Mouse (Mus musculus): Measurements from ENCODE around the gene Pskh1. TPM values are rescaled to one million over a fixed set of nuclear protein-coding genes. Genes with fewer than 3 reads are reported as not detected.

The Pskh1 gene
- polyA plus RNA-seq, 1 experiment from 2014 or later = 31.7 TPM

DNA sequence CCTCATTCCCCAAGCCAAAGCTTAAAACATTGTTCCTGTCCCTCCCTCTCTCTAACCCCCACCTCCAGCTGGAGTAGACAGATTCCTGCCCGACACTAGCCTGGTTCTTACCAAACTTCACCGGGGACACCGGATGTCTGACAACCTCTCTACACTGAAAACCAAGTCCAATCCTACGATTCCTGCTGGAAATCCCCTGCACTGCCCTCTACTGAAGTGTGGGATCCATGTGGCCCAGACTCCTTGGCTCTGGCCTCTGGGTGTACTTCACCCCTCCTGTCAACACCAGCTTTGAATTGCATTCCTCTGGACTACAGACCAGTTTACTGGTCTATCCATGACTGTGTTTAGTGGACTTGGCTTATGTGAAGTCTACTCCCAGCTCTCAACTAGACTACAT lies 56.3 kb downstream of the Pskh1 start:
- Histone ChIP-seq H3K9me3 (ENCODE audit: control insufficient read depth, low read length) (no peaks in the 10 kb centered on the region), H3K27me3 (replicated peaks; ENCODE audit: control insufficient read depth, insufficient read depth, low read length) (no peaks in the 10 kb centered on the region), H3K4me3 (ENCODE audit: low read depth, low read length) (no peak overlapping the region), H3K36me3 (ENCODE audit: control insufficient read depth, insufficient read depth, low read length) (peaks cover 67% of the 10 kb centered on the region), H3K4me2 (ENCODE audit: low read length) (no peak overlapping the region), H3K27ac (ENCODE audit: low read depth) (no peak overlapping the region), H3K4me1 (replicated peaks; ENCODE audit: control insufficient read depth, insufficient read depth, low read length) (no peaks in the 10 kb centered on the region), H3K9ac (ENCODE audit: low read length) (no peak overlapping the region)
- no peak for ATAC-seq (replicated peaks; ENCODE audit: low FRiP score, low TSS enrichment, low read depth)
- no peak for DNase-seq (ENCODE audit: low spot score)
- 92% methylated on average over 4 of the region's 4 CpGs for WGBS

GRCm38 (mm10) chr8:105957813-105958212 lies 57.6 kb downstream of the Pskh1 start:
- no peak overlapping the region for H3K4me3 ChIP-seq (ENCODE audit: low read depth, low read length)
- no peaks in the 10 kb centered on the region for H3K4me1 ChIP-seq (replicated peaks; ENCODE audit: control insufficient read depth, insufficient read depth, low read length)
- H3K9ac ChIP-seq (ENCODE audit: low read length) = no peak overlapping the region
- DNase-seq (ENCODE audit: low spot score) (no peak), ATAC-seq (replicated peaks; ENCODE audit: low FRiP score, low TSS enrichment, low read depth) (no peak)
- no peak overlapping the region for H3K27ac ChIP-seq (ENCODE audit: low read depth)
- WGBS = 73% methylated on average over 3 of the region's 4 CpGs
- H3K27me3 ChIP-seq (replicated peaks; ENCODE audit: control insufficient read depth, insufficient read depth, low read length) = no peaks in the 10 kb centered on the region
- H3K9me3 ChIP-seq (ENCODE audit: control insufficient read depth, low read length) = no peaks in the 10 kb centered on the region
- H3K36me3 ChIP-seq (ENCODE audit: control insufficient read depth, insufficient read depth, low read length) = peaks cover 57% of the 10 kb centered on the region
- no peak overlapping the region for H3K4me2 ChIP-seq (ENCODE audit: low read length)

DNA sequence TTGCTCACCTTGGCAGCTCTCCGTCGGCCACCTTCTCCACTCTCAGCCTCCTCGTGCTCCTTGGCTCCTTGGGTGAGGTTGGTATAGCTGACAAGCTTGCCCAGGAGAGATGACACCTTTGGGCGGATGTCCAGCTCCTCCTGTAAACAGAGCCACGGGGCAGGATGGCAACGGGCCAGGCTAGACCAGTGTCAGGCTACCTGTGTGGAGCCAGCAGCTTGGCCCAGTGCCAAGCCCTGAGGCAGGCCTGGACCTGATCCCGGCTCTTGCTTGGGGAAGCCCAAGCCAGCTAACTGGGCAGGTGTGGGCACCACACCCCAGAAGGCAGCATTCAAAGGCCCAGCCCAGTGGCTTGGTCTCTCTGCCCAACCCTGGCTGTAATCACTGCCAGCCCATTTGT lies 59.1 kb downstream of the Pskh1 start:
- no peak overlapping the region for H3K4me2 ChIP-seq (ENCODE audit: low read length)
- no peaks in the 10 kb centered on the region for H3K9me3 ChIP-seq (ENCODE audit: control insufficient read depth, low read length)
- no peak overlapping the region for H3K4me3 ChIP-seq (ENCODE audit: low read depth, low read length)
- WGBS = 85% methylated on average over 7 of the region's 7 CpGs
- H3K27ac ChIP-seq (ENCODE audit: low read depth) = no peak overlapping the region
- ATAC-seq (replicated peaks; ENCODE audit: low FRiP score, low TSS enrichment, low read depth) (no peak), DNase-seq (ENCODE audit: low spot score) (no peak)
- no peaks in the 10 kb centered on the region for H3K27me3 ChIP-seq (replicated peaks; ENCODE audit: control insufficient read depth, insufficient read depth, low read length)
- H3K36me3 ChIP-seq (ENCODE audit: control insufficient read depth, insufficient read depth, low read length) = peaks cover 42% of the 10 kb centered on the region
- H3K9ac ChIP-seq (ENCODE audit: low read length) = no peak overlapping the region
- H3K4me1 ChIP-seq (replicated peaks; ENCODE audit: control insufficient read depth, insufficient read depth, low read length) = peaks cover 6% of the 10 kb centered on the region

DNA sequence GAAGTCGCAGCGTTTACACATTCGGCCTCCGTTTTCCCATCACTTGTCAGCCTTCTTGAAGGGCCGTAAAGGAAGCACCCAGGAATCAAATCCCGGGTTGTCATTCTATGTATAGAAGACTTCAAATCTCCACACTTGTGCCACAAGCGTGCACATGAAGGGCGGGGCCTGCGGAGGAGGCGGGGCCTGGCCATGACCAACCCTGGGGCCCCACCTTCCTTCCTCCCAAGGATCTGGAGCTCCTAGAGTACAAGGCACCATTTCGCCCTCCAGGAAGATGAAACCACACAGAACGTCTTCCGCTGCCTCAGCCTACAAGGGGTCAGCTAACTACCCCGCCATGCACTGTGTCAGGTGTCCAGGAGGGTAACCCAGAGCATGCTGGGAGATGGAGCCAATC lies 60.9 kb downstream of the Pskh1 start:
- Histone ChIP-seq H3K27ac (ENCODE audit: low read depth) (no peak overlapping the region), H3K27me3 (replicated peaks; ENCODE audit: control insufficient read depth, insufficient read depth, low read length) (no peaks in the 10 kb centered on the region), H3K36me3 (ENCODE audit: control insufficient read depth, insufficient read depth, low read length) (peaks cover 29% of the 10 kb centered on the region), H3K9ac (ENCODE audit: low read length) (no peak overlapping the region), H3K4me3 (ENCODE audit: low read depth, low read length) (no peak overlapping the region), H3K9me3 (ENCODE audit: control insufficient read depth, low read length) (no peaks in the 10 kb centered on the region), H3K4me1 (replicated peaks; ENCODE audit: control insufficient read depth, insufficient read depth, low read length) (peaks cover 9% of the 10 kb centered on the region), H3K4me2 (ENCODE audit: low read length) (no peak overlapping the region)
- DNase-seq (ENCODE audit: low spot score) (no peak), ATAC-seq (replicated peaks; ENCODE audit: low FRiP score, low TSS enrichment, low read depth) (no peak)
- WGBS = 77% methylated on average over 14 of the region's 14 CpGs

DNA sequence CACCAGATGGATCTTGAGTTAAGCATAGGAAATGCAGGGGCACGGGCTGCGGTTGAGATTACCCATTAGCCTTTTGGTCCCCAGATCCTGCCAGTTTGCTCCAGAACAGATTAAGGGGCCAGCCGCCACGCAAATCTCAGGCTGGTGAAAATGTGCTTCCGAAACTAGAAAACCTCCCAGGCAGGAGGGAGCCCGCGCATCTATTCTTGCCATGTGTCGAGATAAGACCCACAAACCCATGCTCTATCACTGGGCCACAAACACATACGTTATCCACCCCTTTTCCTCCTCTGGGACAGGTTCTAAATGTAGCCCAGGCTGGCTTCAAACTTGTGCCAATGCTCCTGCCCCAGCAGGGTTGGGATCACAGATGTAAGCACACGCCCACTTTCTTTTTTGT lies 61.3 kb downstream of the Pskh1 start:
- no peaks in the 10 kb centered on the region for H3K9me3 ChIP-seq (ENCODE audit: control insufficient read depth, low read length)
- H3K4me1 ChIP-seq (replicated peaks; ENCODE audit: control insufficient read depth, insufficient read depth, low read length) = peaks cover 13% of the 10 kb centered on the region
- H3K27me3 ChIP-seq (replicated peaks; ENCODE audit: control insufficient read depth, insufficient read depth, low read length) = no peaks in the 10 kb centered on the region
- no peak overlapping the region for H3K9ac ChIP-seq (ENCODE audit: low read length)
- H3K4me3 ChIP-seq (ENCODE audit: low read depth, low read length) = no peak overlapping the region
- WGBS = 86% methylated on average over 10 of the region's 10 CpGs
- H3K36me3 ChIP-seq (ENCODE audit: control insufficient read depth, insufficient read depth, low read length) = peaks cover 24% of the 10 kb centered on the region
- H3K27ac ChIP-seq (ENCODE audit: low read depth) = no peak overlapping the region
- no peak overlapping the region for H3K4me2 ChIP-seq (ENCODE audit: low read length)
- DNase-seq (ENCODE audit: low spot score) (no peak), ATAC-seq (replicated peaks; ENCODE audit: low FRiP score, low TSS enrichment, low read depth) (no peak)

- Histone ChIP-seq H3K27ac (ENCODE audit: low read depth) (no peak overlapping the region), H3K27me3 (replicated peaks; ENCODE audit: control insufficient read depth, insufficient read depth, low read length) (no peaks in the 10 kb centered on the region), H3K4me2 (ENCODE audit: low read length) (peak overlapping the region; percentile 66), H3K4me3 (ENCODE audit: low read depth, low read length) (peak overlapping the region; percentile 78), H3K36me3 (ENCODE audit: control insufficient read depth, insufficient read depth, low read length) (peaks cover 9% of the 10 kb centered on the region; the same call in 1 of the 2 replicates), H3K9ac (ENCODE audit: low read length) (peak overlapping the region; percentile 91), H3K9me3 (ENCODE audit: control insufficient read depth, low read length) (no peaks in the 10 kb centered on the region), H3K4me1 (replicated peaks; ENCODE audit: control insufficient read depth, insufficient read depth, low read length) (peaks cover 18% of the 10 kb centered on the region)
- ATAC-seq (replicated peaks; ENCODE audit: low FRiP score, low TSS enrichment, low read depth) = no peak
- peak; percentile 55 for DNase-seq (ENCODE audit: low spot score)
- WGBS = 56% methylated on average over 12 of the region's 12 CpGs
Observed at GRCm38 (mm10) chr8:105964506-105965265, 64.4 kb downstream of the Pskh1 start.

DNA sequence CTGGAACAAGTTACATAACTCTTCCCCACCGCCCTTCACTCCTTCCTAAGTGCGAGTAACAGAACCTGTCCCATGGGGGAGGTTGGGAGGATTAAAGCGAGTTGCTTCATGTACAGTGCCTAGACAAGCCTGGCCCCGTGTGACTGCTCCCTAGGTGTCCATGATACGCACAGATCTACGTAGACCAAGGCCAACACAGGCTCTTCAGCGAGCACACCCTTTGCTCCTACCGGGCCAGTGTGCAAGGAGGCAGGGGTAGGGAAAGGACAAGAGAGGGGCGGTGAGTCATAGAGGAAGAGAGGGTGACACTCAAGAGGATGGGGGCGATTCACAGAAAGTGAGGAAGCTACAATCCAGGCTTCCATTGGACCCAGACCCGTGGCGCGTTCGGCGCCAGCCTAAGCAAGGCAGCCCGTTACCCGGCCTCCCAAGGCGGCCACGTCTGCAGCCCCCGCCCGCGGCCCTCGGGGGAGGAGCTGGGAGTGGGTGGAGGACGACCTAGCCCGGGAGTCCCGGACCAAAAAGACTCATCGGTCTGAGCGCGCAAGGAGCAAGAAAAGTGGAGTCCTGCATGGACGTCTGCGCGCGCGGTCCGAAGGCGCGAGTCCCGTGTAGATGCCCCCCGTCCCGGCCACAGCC lies 65.1 kb downstream of the Pskh1 start:
- peak; percentile 74 for ATAC-seq (replicated peaks; ENCODE audit: low FRiP score, low TSS enrichment, low read depth)
- Histone ChIP-seq H3K4me1 (replicated peaks; ENCODE audit: control insufficient read depth, insufficient read depth, low read length) (peaks cover 18% of the 10 kb centered on the region), H3K9ac (ENCODE audit: low read length) (peak overlapping the region; percentile 91), H3K36me3 (ENCODE audit: control insufficient read depth, insufficient read depth, low read length) (peaks cover 3% of the 10 kb centered on the region; the same call in 1 of the 2 replicates), H3K27ac (ENCODE audit: low read depth) (peak overlapping the region; percentile 92), H3K4me2 (ENCODE audit: low read length) (peak overlapping the region; percentile 66), H3K4me3 (ENCODE audit: low read depth, low read length) (peak overlapping the region; percentile 78), H3K27me3 (replicated peaks; ENCODE audit: control insufficient read depth, insufficient read depth, low read length) (no peaks in the 10 kb centered on the region), H3K9me3 (ENCODE audit: control insufficient read depth, low read length) (no peaks in the 10 kb centered on the region)
- WGBS = 1% methylated on average over 34 of the region's 40 CpGs
- peak; percentile 83 for DNase-seq (ENCODE audit: low spot score)

DNA sequence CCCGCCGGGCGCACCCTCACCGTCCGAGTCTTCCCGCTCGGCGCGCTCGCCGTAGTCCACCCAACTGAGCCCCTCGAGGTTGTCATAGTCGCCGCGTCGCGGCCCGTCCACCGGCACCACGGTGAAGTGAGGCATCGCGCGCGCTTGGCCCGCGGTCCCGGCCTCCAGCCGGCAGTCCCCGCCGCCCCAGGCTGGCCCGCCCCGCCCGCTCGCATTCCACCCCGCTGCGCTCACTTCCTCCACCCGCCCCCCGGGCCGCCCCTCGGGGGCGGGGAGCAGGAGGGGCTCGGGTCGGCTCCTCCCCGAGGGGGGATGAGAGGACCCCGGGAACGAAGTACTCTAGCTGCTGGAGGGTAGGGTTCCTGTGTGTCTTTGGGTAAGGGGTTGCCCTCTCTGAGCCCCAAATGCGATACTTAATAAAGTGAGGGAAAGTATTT lies 65.7 kb downstream of the Pskh1 start, which contains the start of gene Slc12a4:
Gene Slc12a4, minus strand, starts transcription at position 193 of the 437 bp plus-strand sequence.
- WGBS = under 1% methylated on average over 47 of the region's 47 CpGs
- Histone ChIP-seq H3K4me2 (ENCODE audit: low read length) (peak within 1 kb of the TSS; percentile 66), H3K9me3 (ENCODE audit: control insufficient read depth, low read length) (no peaks in the 10 kb centered on the region), H3K27me3 (replicated peaks; ENCODE audit: control insufficient read depth, insufficient read depth, low read length) (no peaks in the 10 kb centered on the region), H3K4me3 (ENCODE audit: low read depth, low read length) (peak within 1 kb of the TSS; percentile 78), H3K36me3 (ENCODE audit: control insufficient read depth, insufficient read depth, low read length) (no peaks in the 10 kb centered on the region), H3K4me1 (replicated peaks; ENCODE audit: control insufficient read depth, insufficient read depth, low read length) (peaks cover 18% of the 10 kb centered on the region), H3K9ac (ENCODE audit: low read length) (peak within 1 kb of the TSS; percentile 91), H3K27ac (ENCODE audit: low read depth) (peak within 1 kb of the TSS; percentile 92)
- DNase-seq (ENCODE audit: low spot score) = peak; percentile 90
- peak; percentile 94 for ATAC-seq (replicated peaks; ENCODE audit: low FRiP score, low TSS enrichment, low read depth)
